Mouse (Mus musculus): Measurements from ENCODE around the gene Phf2.

DNA sequence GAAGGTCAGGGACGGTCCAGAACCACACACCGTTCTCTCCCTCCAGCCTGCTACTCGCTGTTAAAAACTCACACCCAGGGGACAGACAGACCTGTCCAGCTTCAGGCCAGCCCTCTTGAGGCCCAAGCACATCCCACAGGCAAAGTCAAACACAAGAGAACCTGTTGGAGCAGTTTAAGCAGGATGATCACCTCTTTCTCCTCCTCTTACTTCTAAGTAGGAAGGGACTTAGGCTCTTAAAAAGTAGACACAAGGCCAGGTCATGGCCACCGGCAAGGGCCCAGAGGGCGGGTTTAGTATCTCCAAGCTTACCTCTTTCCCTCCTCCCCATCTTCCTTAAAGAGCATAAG, 1.3 kb downstream of the Phf2 start:
- TF ChIP-seq CTCF (IDR thresholded peaks at IDR 0.05; ENCODE audit: low read depth) (no peak), EP300 (optimal IDR thresholded peaks at IDR 0.05) (no peak)

Measured in stomach, postnatal 0 days (tissue).